Mouse (Mus musculus): ENCODE measurements around the gene Ncbp1.

Ncbp1 gene

DNA sequence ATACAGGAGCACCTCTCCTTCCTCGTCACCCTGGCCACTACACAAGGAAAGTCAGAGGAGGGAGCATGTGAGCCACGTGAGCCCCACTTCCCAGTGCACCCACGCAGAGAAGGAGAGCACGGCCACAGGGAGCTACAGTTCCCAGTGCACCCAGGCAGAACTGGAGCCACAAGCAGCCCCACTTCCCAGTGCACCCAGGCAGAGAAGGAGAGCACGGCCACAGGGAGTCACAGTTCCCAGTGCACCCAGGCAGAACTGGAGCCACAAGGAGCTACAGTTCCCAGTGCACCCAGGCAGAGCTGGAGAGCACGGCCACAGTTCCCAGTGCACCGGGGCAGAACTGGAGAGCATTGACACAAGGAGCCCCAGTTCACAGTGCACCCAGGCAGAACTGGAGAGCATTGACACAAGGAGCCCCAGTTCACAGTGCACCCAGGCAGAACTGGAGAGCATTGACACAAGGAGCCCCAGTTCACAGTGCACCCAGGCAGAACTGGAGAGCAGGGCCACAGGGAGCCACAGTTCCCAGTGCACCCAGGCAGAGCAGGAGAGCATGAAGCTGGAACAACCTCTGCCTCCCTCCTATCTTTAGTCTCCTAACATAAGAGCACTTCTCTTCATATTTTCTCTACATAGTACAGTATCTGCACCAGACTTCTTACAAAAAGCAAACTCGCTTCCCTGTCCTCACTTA, 9.0 kb upstream of the Ncbp1 start:
- no peak for DNase-seq (ENCODE audit: low read depth, low spot score)

DNA sequence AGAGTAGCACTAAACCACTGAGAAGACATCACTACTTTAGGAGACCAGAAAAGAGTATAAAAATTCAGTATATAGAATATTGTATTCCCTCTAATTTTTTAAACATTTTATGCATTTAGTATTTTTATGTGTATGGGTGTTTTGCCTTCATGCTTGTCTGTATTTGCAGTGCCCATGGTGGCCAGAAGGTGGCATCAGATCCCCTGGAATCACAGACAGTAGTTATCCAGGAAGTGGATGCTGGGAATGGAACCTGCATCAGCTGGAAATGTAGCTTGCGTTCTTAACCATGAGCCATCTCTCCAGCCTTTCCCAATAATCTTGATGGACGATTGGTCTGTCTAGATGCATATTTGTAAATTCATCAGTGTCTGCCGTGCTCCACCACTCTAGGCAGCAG, 8.2 kb upstream of the Ncbp1 start:
- DNase-seq (ENCODE audit: low read depth, low spot score), result peak; percentile 77

GRCm38 (mm10) chr4:46131791-46132190, 6.6 kb upstream of the Ncbp1 start:
- DNase-seq (ENCODE audit: low read depth, low spot score), result no peak

- no peak for DNase-seq (ENCODE audit: low read depth, low spot score)
These were observed 655 bp upstream of the Ncbp1 start for GRCm38 (mm10) chr4:46137629-46138286.

DNA sequence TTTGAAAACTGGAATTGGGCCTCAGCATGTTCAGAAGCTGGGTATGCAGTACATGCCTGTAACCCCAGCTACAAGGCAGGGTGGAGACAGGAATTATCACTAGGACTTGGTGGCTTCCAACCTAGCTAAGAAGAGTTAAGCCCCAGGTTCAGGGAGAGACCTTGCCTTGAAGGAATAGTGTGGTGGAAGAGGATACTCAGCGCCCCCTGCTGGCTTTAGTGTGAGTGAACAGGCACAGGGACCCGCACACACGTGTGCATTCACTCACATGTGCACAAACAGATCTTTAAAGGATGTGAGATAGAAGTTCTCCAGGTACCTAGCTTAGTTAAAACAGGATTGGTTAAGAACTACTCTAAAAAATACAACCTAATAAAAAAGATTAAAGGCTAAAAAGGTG, 5.9 kb downstream of the Ncbp1 start:
- peak; percentile 64 for DNase-seq (ENCODE audit: low read depth, low spot score)

- DNase-seq (ENCODE audit: low read depth, low spot score), result no peak
These were observed 8.5 kb downstream of the Ncbp1 start for GRCm38 (mm10) chr4:46146881-46147280.

GRCm38 (mm10) chr4:46151903-46152544, 13.6 kb downstream of the Ncbp1 start:
- peak; percentile 79 for DNase-seq (ENCODE audit: low read depth, low spot score)

DNA sequence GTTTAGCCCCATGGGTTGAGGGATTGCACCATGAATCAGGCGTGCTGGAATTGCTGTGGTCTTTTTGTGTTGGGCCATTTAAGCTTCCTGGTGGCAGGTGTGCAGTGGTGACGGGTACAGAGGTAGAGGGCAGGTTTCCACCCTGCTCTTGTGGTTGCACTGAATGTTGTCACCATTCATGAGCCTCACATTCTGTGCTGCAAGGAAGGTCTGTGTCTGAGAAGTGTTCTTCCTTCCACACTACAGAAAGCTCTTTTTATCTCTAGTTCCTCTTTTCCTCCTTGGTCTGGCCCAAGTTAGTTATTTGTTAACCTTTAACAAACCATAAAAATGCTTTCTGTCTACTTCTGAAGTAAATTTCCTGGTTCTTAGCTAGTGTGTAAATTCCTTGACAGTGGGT, 25.6 kb downstream of the Ncbp1 start:
- no peak for DNase-seq (ENCODE audit: low read depth, low spot score)

- no peak for DNase-seq (ENCODE audit: low read depth, low spot score)
These were observed 27.4 kb downstream of the Ncbp1 start for GRCm38 (mm10) chr4:46165831-46166230.

DNA sequence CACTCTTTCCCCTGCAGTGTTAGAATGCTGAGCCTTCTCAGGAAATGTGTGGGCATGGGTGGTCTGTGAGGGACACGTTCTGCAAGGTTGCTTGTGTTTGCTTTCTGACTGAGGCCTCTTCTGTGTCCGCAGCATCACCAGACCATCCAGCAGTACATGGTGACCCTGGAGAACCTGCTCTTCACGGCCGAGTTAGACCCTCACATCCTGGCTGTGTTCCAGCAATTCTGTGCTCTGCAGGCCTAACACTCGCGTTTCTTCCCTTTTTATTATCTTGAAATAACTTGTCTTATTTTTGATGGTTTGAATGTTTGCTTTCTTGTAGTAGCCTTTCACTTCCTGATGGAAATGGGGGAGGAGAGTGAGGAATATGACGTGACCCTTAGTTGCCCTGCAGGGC, 33.3 kb downstream of the Ncbp1 start:
- DNase-seq (ENCODE audit: low read depth, low spot score), result no peak

DNA sequence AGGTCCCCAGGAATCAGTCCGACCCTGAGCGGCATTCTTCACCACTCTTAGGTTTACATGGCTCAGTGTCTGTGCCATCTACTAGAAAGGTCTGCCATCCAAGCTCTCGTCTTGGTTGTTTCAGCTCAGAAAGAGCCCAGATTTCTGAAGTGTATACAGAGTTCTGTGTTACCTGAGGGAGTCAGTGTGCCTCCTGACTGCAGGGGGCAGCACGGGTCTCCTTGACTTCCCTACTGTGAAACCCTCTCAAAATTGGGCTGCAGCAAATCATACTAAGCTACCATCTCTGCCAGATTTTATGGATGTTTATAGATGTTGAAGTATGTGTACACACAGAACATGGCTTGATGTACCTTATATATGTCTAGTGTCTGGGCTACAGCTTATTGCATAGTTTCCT, 37.9 kb downstream of the Ncbp1 start:
- DNase-seq (ENCODE audit: low read depth, low spot score), result peak; percentile 24

GRCm38 (mm10) chr4:46177018-46177417, 38.6 kb downstream of the Ncbp1 start:
- no peak for DNase-seq (ENCODE audit: low read depth, low spot score)

GRCm38 (mm10) chr4:46177496-46177895, 39.1 kb downstream of the Ncbp1 start:
- no peak for DNase-seq (ENCODE audit: low read depth, low spot score)

GRCm38 (mm10) chr4:46181168-46181567, 42.8 kb downstream of the Ncbp1 start:
- DNase-seq (ENCODE audit: low read depth, low spot score), result no peak

DNA sequence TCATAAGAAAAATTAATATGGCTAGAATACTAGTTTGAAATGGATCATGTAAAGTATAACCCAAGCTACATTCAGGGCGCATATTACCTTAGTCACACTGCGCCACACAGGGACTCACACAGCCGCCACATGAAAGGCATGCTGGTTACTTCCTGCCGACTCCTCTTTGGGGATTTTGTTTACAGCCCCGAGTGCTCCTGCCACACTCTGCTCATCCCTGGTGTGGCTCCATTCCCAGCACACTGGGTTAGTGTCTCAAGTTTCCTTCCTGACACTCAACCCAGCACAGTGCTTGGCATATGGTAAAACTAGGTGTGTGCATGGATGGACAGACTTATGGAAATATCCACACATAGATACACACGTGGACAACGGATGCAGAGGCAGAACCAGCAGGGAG, 43.8 kb downstream of the Ncbp1 start:
- no peak for DNase-seq (ENCODE audit: low read depth, low spot score)

DNA sequence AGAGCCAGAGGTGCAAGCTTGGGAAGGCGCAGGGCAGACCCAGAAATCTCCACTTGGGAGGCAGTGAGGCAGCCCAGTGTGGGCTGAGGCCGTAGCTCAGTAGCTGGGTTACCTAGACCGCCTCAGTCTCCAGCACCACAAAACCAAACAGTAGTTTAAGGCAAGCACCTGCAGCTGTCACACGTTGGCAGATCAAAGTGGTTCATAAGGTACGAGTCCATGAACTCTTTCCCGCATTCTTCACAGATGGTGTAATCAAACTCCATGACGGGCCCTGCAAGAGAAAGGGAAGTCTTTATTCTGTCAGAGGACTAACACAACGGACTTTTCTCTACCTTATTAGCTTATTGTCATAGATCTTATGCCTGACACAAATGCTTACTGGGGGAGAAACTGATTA, 47.0 kb downstream of the Ncbp1 start:
- no peak for DNase-seq (ENCODE audit: low read depth, low spot score)

DNA sequence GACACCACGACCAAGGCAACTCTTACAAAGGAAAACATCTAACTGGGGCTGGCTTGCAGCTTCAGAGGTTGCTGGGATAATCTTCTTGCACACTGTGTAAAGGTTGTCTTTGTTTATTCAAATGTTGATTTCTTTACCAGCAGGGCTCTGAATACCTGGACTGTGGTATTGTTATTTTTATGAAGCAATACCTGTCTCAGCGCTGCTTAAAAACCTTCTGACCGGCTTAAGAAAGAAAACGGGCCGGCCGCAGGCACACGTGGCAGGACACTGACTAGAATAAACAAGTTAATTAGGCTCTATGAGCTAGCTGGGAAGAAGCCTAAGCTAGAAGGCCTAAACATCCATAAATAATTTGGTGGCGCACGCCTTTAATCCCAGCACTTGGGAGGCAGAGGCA, 47.5 kb downstream of the Ncbp1 start:
- no peak for DNase-seq (ENCODE audit: low read depth, low spot score)

- no peak for DNase-seq (ENCODE audit: low read depth, low spot score)
These were observed 48.1 kb downstream of the Ncbp1 start for GRCm38 (mm10) chr4:46186466-46186865.

- DNase-seq (ENCODE audit: low read depth, low spot score), result peak; percentile 35
These were observed 53.6 kb downstream of the Ncbp1 start for GRCm38 (mm10) chr4:46192011-46192410.

DNA sequence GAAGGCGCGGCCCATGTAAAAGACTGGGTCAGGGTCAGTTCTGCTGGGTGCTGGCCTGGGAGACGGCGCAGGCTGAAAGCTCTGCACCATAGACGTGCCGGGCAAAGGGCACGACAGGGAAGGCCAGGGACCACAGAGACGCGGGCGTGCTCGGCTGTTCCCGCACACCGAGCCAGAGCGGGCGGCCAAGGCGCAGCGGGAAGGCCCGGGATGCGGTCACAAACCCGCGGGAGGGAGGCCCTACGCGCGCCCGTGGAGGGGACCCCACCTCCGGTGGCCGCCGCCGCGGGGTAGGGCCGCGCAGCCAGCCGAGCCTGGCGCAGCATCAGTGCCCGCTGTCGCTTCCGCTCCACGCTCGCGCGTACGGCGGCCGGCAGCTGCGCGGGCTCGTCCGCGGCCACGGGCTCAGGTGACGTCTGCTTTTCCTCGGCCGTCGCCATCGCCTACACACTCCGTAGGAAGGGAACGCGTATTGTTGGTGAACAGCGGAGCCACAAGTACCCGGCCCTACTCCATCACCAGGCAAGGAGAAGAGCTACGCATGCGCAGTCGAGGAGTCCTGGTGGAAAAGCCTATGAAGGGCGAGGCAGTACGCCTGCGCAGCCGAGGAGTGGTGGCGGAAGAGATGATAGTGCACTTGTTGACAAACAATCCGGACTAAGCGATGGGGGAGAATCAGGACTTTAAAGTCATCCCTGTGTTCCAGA, 57.5 kb downstream of the Ncbp1 start, which contains the start of gene Xpa:
Gene Xpa (minus strand): TSS at position 531 of the 707 bp plus-strand sequence.
- peak; percentile 99 for DNase-seq (ENCODE audit: low read depth, low spot score)

DNA sequence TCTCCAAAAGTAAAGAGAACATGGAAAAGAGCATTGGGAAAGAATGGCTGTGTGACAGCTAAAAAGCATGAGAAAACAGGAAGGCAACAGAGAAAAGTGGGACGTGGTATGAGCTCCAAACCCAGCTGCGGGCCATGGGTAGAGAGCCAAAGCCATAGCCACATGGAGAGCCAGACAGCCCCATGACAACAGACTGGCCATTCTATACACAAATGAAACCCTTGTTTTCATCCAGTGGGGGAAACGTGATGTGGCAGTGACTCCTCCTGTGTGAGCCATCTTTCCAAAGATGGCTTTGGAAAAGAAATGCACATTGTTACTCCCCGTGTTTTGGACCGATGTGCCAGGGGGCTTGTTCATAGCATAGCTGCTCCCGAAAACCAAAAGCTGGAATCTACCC, 58.1 kb downstream of the Ncbp1 start:
- DNase-seq (ENCODE audit: low read depth, low spot score), result no peak

GRCm38 (mm10) chr4:46198064-46198463, 59.7 kb downstream of the Ncbp1 start:
- no peak for DNase-seq (ENCODE audit: low read depth, low spot score)
